Mouse (Mus musculus) c-Kit-positive CD71-negative TER-119-negative erythroid progenitor cells, embryonic 14.5 days (primary cell): ENCODE data around the gene Aplnr.

Experiments used
- DNase-seq: peaks from one replicate; pipeline ENCODE4 v3.0.0-alpha.2; 2013; ENCODE audit warnings: low read depth

Aplnr gene

DNA sequence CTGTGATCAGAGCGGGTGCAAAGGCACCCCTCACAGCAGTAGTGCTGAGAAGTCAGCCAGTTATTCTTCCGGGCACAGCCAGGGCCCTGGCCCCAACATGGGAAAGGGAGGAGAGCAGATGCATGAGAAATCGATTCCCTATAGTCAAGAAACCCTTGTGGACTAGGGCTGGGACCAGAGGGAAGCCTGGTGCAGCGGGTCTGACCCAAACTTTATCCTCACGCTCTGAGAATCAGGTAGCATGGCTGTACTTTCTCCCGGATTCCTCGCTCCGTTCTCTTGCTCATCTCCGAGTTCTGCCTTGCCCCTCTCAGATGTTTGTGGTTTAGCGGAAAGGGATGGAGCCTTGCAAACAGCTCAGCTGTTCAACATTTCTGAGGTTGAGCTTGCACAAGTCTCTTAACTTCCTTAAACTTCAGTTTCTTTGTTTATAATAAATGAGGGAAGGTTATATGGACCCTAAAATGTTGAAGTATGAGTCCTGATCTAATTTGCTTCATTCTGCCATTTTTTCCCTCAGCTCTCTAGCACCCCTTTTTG lies 1.6 kb downstream of the Aplnr start:
- peak; percentile 14 for DNase-seq

DNA sequence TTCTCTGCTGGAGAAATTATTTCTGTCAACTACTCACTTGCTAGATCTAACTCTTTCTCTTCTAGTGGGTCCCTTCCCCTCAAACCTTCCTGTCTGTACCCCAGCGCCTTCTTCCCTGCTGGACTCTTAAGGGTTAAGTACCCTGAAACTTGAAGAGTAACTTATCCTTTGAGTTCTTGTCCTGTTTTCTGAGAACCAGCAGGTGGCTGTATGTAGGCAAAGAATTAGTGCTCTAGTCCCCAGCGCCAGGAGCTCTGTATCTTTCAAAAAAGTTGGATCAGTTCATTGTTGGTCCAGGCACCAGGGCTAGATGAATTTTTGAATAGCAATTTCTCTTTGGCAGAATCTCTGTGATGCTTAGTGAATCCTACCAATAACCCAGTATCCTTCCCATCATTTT lies 2.1 kb downstream of the Aplnr start:
- no peak for DNase-seq

DNA sequence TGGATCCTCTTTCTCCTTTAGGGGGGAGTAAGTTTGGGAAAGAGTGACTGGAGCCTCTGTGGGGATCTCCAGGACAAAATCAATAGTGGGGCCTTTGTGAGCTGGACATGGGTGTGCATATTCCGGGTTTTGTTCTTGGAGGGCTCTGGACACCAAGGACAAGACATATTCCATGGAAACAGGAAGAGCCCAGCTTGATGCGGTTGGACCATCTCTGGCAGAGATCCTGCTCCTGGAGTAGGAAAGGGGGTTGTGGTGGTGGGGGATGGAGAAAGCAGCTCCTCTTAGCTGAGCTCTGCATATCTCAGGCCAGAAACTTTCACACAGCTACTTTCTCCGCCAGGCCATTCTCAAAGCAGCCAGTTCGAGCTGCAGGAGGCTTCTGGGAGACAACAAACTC lies 3.4 kb downstream of the Aplnr start:
- DNase-seq = no peak

DNA sequence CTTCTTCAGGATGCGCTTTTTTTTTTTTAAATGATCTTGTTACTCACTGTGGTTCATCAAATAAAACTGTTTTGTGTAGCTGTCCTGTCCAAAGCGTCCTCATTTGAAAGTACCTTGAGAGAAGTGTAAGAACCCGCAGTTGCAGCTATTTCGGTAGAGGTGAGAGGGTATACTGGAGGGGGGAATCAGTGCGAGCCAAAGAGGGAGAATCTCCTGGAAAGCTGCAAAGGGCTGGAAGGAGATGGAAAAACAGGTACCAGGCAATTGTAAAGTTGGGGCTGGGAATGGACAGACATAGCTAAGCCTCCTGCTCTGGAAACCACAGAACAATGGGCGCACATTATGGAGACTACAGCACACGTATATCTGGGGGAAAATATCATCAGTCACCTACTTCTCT lies 3.8 kb downstream of the Aplnr start:
- no peak for DNase-seq

GRCm38 (mm10) chr2:85140833-85141232 lies 4.8 kb downstream of the Aplnr start:
- DNase-seq = no peak

DNA sequence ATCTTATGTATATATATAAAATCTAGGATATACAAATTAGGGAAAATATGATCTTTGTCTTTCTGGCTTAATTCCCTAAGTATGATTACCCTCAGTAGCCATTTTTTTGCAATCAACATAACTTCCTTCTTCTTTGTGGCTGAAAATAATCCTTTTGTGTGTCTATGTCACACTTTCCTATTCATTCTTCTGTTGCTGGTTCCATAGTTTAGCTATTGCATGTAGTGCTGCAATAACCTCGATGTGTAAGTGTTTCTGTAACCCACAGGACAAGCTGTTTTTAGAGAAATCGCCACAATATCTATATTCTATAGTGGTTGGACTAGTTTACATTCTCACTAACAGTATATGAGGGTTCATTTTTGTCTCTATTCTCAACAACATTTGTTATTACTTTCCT lies 8.9 kb downstream of the Aplnr start:
- no peak for DNase-seq

GRCm38 (mm10) chr2:85145346-85145745 lies 9.3 kb downstream of the Aplnr start:
- DNase-seq = no peak

GRCm38 (mm10) chr2:85147481-85147880 lies 11.5 kb downstream of the Aplnr start:
- DNase-seq = no peak

DNA sequence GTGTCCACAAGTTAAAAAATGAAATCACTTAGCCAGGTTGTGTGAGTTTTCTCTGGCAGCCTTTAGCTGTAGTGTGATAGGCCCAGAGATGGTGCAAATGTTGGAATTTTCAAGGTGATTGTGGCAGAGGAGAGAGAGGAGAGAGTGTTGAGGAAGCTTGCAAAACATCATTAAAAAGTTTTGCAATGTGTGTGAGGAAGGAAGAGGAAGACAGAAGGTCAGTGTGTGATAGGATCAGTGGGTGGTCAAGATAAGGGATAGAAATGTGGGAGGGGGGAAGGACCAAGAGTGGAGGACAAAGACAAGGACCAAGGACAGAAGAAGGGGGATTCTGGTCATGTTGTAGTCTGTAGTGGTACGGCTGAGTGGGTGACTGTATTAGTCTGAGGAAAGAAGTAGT lies 14.3 kb downstream of the Aplnr start:
- DNase-seq = no peak

DNA sequence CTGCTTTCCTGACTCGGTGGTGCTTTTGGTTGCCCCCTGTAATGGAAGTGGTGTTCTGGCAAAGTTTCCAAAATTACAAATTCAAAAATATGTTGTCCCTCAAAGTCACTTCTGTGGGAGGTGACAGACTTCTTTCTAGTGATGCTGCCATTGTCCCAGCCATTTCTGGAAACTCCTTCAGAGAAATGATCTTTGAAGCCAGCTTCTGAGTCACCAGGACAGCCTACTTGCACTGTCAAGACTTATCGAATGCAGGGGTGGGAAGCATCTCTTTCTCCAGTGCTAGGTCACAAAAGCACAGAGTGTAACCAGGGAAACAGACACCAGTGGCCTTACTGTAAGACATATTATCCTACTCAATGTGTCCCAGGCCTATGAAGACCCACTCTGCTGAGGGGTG lies 15.2 kb downstream of the Aplnr start:
- no peak for DNase-seq

- DNase-seq = no peak
Measured at GRCm38 (mm10) chr2:85155334-85155733, 19.3 kb downstream of the Aplnr start.

DNA sequence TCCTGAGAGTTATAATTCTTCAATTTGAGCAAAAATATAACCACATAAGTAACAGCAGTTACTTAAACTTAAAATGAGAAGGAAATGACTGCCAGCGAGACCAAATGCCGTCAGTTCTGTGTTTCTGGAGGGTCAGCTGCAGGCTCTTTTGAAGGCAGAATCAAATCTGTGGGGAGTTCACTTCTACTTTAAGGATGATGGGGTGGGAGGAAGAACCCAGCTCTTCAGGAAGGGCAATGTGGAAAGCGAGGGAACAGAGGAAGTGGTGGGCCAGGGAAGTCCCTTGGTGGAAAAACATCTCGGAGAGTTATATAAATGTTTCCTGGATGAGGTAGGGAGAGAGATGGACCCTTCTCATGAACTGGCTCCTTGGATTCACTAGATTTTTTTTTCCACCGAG lies 20.1 kb downstream of the Aplnr start:
- DNase-seq = no peak

GRCm38 (mm10) chr2:85157382-85157781 lies 21.4 kb downstream of the Aplnr start:
- DNase-seq = no peak

DNA sequence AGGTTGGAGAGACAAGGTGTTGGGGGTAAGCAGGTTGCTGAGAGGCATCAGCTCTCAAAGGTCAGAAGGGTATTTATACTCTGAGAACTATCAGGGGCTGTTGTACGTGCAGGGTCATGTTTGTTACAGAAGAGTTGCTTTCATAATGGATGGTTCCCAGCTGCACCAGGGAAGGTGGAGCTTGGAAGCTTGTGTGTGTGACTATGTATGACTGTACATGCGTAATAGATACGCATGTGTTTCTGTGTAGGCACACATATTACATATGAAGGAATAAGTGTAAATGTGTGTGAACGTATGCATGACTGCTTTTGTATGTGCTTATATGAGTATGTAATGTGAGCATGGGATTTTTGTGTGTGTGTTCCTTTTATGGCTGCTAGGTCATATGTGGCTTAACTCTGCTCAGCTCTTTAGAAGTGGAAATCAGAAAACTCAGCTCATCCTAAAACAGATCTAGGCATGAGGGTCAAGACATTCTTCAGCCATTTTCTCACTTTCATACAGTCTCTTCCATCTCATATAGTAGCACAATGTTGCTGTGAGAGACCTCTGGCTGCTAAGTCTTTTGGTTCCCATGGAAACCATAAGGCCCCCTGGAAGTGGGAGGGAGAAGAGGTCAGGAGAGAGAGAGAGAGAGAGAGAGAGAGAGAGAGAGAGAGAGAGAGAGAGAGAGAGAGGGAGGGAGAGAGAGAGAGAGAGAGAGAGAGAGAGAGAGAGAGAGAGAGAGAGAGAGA lies 25.0 kb downstream of the Aplnr start:
- DNase-seq = no peak

GRCm38 (mm10) chr2:85161638-85162093 lies 25.6 kb downstream of the Aplnr start:
- DNase-seq = no peak

GRCm38 (mm10) chr2:85163311-85164047 lies 27.5 kb downstream of the Aplnr start:
- no peak for DNase-seq

DNA sequence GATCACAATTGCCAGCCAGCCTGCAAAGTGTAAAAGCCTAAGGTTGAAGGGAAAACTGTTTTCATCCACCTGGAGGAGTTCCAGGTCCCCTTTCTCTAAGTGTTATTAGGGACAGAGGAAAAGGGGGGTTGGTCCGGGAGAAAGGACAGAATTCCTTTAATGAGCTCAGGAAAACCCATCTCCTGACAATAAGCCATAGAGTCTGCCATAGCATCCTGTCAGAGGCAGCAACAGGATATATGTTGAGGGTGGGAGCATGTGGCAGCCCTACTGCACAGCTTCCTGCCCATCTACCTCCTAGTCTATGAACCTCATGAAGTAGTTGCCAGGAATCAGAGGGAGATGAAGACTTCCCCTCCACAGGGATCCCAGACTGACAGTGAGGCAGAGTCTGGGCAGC lies 31.6 kb downstream of the Aplnr start:
- no peak for DNase-seq

- DNase-seq = no peak
Measured at GRCm38 (mm10) chr2:85168327-85168726, 32.3 kb downstream of the Aplnr start.

- DNase-seq = no peak
Measured at GRCm38 (mm10) chr2:85172071-85172762, 36.2 kb downstream of the Aplnr start.

DNA sequence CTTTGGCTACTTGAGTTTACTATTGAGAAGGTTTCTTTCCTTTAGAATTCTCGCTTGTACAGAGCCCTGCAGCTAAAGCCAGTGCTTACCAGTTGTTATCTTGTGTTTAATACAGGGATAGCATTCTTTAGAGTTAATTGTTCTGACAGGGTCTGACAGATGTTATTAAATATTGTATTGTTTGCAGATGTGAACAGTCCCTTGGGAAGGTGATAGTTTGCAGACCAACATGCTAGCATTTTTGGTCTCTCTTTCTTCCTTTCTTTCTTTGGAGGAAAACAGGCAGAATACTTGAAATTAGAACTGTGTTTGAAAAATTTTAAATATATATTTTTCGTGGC lies 36.7 kb downstream of the Aplnr start:
- no peak for DNase-seq

DNA sequence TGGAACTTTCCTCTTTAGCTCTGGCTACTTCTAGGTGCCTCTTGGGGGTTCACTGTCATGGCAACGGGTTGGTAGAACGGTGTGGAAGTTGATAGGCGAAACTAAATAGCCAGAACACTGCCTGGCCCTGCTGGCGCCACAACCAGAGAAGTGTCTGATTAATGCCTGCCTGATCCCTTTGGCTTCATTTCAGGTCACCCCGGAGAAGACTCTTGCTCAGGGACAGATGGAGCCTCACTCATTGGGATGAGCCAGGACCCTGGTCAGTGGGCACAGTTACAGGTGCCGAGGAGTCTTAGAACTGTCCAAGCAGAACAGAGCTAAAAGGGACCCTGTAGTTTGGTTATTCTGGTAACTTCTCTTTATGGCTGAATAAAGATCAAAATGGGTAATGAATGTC lies 37.5 kb downstream of the Aplnr start:
- DNase-seq = no peak

DNA sequence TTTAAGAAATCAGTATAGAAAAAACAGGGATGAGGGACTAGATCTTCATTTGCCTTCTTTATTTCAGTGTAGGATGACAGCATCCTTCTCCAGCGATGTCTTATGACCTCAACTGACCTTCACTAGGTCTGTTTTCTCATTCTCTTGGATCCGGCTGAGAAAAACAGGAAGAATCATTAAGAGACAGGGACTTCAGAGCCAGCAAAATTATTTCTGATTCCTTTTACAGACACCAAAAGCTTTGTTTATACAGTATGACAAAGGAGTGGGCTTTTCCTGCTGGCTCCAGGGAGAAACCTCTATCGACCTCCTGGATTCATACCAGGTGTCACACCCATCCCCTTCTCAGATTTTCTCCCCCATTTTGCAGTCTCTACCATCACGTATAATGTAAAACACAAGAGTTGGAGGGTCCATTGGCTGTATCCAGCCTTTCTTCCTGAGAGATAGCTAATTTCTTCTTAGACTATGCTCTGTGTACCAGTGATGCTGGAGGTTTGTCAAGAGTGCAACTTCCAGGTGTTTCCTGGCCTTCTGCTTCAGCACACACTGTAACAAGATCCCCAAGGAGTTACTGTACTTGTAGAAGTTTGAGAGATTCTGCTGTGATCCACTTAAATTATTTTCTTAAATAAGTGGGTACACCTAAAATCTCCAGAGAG lies 42.2 kb downstream of the Aplnr start:
- DNase-seq = no peak
